Comparison of ENCODE assay signal across 8 mouse cellular contexts in genomic region chr17:15499656-15500394, GRCm38 (mm10). TPM values are rescaled to one million over a fixed set of nuclear protein-coding genes. Genes with fewer than 3 reads are reported as not detected.
A peak's percentile ranks its signal among the peaks of the same experiment; 100 is the strongest.
DNase-seq lines count a peak whose midpoint lies in the region; ATAC-seq lines count a peak whose summit lies in the region.

TSS of gene Psmb1 (minus strand) at chr17:15499751.
TSS of gene Tbp (plus strand) at chr17:15499888.

- H3K27me3 ChIP-seq in hindbrain, embryonic 11.5 days (ENCODE audit: control insufficient read depth, insufficient read depth, low read length), result no peaks in the 10 kb centered on the region

- no peaks in the 10 kb centered on the region; the same call in 1 of the 2 replicates for H3K4me1 ChIP-seq in hindbrain, embryonic 11.5 days (replicated peaks; ENCODE audit: control insufficient read depth, insufficient read depth, low read length)

- H3K4me3 ChIP-seq in hindbrain, embryonic 11.5 days (ENCODE audit: low read depth, low read length), result peak within 1 kb of the TSS; percentile 97

- peak within 1 kb of the TSS; percentile 82 for H3K4me2 ChIP-seq in hindbrain, embryonic 11.5 days (replicated peaks; ENCODE audit: low read depth, low read length)

- WGBS in hindbrain, embryonic 11.5 days, result under 1% methylated on average over 62 of the region's 63 CpGs

- peak; percentile 94 for ATAC-seq in hindbrain, embryonic 11.5 days (ENCODE audit: low FRiP score)

- H3K27ac ChIP-seq in hindbrain, embryonic 11.5 days (ENCODE audit: low read depth, low read length), result peak within 1 kb of the TSS; percentile 65

- peak within 1 kb of the TSS; percentile 91 for H3K9ac ChIP-seq in hindbrain, embryonic 11.5 days (ENCODE audit: low read depth, low read length)

- H3K36me3 ChIP-seq in hindbrain, embryonic 11.5 days (ENCODE audit: control insufficient read depth, insufficient read depth, low read length), result no peaks in the 10 kb centered on the region

- peak; percentile 97 for DNase-seq in Muller cell, postnatal 12 days (ENCODE audit: inconsistent ontology term)
- DNase-seq in cerebellum, adult 9-11 months, result peak; percentile 97
- DNase-seq in frontal cortex, adult 2 months (ENCODE audit: extremely low spot score in 1 of 2, low spot score in 1 of 2), result peak; percentile 97 to 99
- peak; percentile 99 for DNase-seq in hindbrain, embryonic 11.5 days (ENCODE audit: low spot score)
- peak; percentile 96 to 97 for DNase-seq in layer of hippocampus, postnatal 10 days (ENCODE audit: low spot score in 2 of 2)
- DNase-seq in lung, postnatal 10 days, result peak; percentile 99
- DNase-seq in ovary, postnatal 36 days (ENCODE audit: low spot score), result peak; percentile 94
- DNase-seq in thymus, postnatal 25 days, result peak; percentile 96

- H3K9me3 ChIP-seq in hindbrain, embryonic 11.5 days (ENCODE audit: control insufficient read depth, low read length), result no peaks in the 10 kb centered on the region

RNA-seq across cellular contexts. Expression of gene Psmb1, which starts in this region (rescaled TPM):
- polyA plus RNA-seq in frontal cortex, adult 2 months (2012; rRNA removed), result 161 and 162 TPM in 2 replicates
- polyA plus RNA-seq in hindbrain, embryonic 11.5 days (2014; fragmentation: Nextera tagmentation; extraction: Ambion mirVana), result 275 and 283 TPM in 2 replicates
- 100 to 1,000 TPM; 135 to 140 TPM for total RNA-seq in layer of hippocampus, postnatal 10 days (2021)

RNA-seq across cellular contexts. Expression of gene Tbp, which starts in this region (rescaled TPM):
- polyA plus RNA-seq in frontal cortex, adult 2 months (2012; rRNA removed), result 49.3 and 49.5 TPM in 2 replicates
- 72.1 and 76.7 TPM in 2 replicates for polyA plus RNA-seq in hindbrain, embryonic 11.5 days (2014; fragmentation: Nextera tagmentation; extraction: Ambion mirVana)
- 10 to 100 TPM; 32.2 to 35.8 TPM for total RNA-seq in layer of hippocampus, postnatal 10 days (2021)

Comparison
In these comparisons a context has a peak if more than half of its experiments do, and no peak if none do; other contexts are left out.
1. Peak in every context shown above with its lines: DNase-seq, ATAC-seq, H3K4me3 ChIP-seq and H3K27ac ChIP-seq.